ENCODE assay signal across 8 mouse cellular contexts in genomic region chr9:74975911-74976563, GRCm38 (mm10). TPM values are rescaled to one million over a fixed set of nuclear protein-coding genes. Genes with fewer than 3 reads are reported as not detected.
DNase-seq lines count a peak whose midpoint lies in the region; ATAC-seq and TF ChIP-seq lines count a peak whose summit lies in the region.

No protein-coding gene starts in this region.

- WGBS in hindbrain, postnatal 0 days = under 1% methylated on average over 23 of the region's 23 CpGs

- no peaks in the 10 kb centered on the region for H3K27me3 ChIP-seq in hindbrain, postnatal 0 days (ENCODE audit: insufficient read depth, low read length)

- no peak for TF ChIP-seq CTCF in hindbrain, postnatal 0 days (IDR thresholded peaks at IDR 0.05; ENCODE audit: low read depth)

- peak overlapping the region; percentile 60 for H3K4me3 ChIP-seq in hindbrain, postnatal 0 days (ENCODE audit: low read length)

- H3K36me3 ChIP-seq in hindbrain, postnatal 0 days (ENCODE audit: insufficient read depth, low read length) = no peaks in the 10 kb centered on the region

- H3K4me2 ChIP-seq in hindbrain, postnatal 0 days (ENCODE audit: low read depth, low read length) = peak overlapping the region; percentile 58

- peak; percentile 99 for ATAC-seq in hindbrain, postnatal 0 days

- peak; percentile 57 for DNase-seq in WW6 (ENCODE audit: low read depth, low spot score)
- peak; percentile 88 to 89 for DNase-seq in cerebellum, postnatal 36 days
- peak; percentile 75 to 87 for DNase-seq in gastrocnemius, adult 8-10 months (ENCODE audit: low spot score in 2 of 2)
- peak; percentile 95 for DNase-seq in hindbrain, postnatal 0 days (ENCODE audit: low spot score)
- DNase-seq in left cerebral cortex, adult 18-20 months (ENCODE audit: low spot score in 2 of 2) = peak; percentile 84 to 90
- DNase-seq in lung, postnatal 4 days = peak; percentile 88 to 94
- peak; percentile 92 for DNase-seq in retina, postnatal 1 day
- peak; percentile 87 for DNase-seq in thymus, postnatal 4 days

- peak overlapping the region; percentile 95 for H3K27ac ChIP-seq in hindbrain, postnatal 0 days

- no peaks in the 10 kb centered on the region for H3K9me3 ChIP-seq in hindbrain, postnatal 0 days (ENCODE audit: low read length)

- H3K9ac ChIP-seq in hindbrain, postnatal 0 days (replicated peaks; ENCODE audit: low read length) = peak overlapping the region; percentile 64

- H3K4me1 ChIP-seq in hindbrain, postnatal 0 days (ENCODE audit: insufficient read depth, low read length) = peaks cover 29% of the 10 kb centered on the region

RNA-seq across cellular contexts. Expression of gene Fam214a, which starts 23.4 kb away (rescaled TPM):
- 10 to 100 TPM; 19.4 to 35.5 (median 24.3) TPM for total RNA-seq in gastrocnemius, adult 8-10 months (2022)
- total RNA-seq in hindbrain, postnatal 0 days (2014; rRNA removed) = 28.6 and 37.4 TPM in 2 replicates
- polyA plus RNA-seq in hindbrain, postnatal 0 days (2015; fragmentation: Nextera tagmentation; extraction: Ambion mirVana) = 18.6 and 19.3 TPM in 2 replicates
- 10 to 100 TPM; 28.2 to 28.6 TPM for total RNA-seq in left cerebral cortex, adult 18-20 months (2021)

Comparison
In these comparisons a context has a peak if more than half of its experiments do, and no peak if none do; other contexts are left out.
1. Peak in every context shown above with its lines: DNase-seq, ATAC-seq, H3K4me3 ChIP-seq and H3K27ac ChIP-seq.